Comparison of ENCODE assay signal across 26 mouse cellular contexts in the genomic region with DNA sequence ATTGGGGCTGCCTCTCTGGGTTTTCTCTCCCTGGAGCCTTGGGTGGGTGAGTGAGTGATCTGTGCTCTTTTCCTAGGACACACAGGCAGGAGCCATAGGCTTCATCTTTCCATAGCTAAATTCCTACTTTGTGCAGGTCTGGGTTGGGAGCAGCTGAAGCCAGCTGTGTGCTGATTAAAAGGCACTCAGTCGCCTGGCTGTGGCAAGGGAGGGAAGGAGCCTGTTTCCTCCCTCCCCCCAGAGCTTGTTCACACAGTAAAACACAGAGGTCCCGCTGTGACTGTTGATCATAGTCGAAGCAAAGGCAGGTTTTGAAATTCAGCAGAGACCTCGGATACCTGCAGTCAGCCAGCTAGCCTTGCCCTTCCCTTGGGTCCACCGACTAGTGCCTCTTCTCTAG.
DNase-seq lines count a peak whose midpoint lies in the region; ATAC-seq and TF ChIP-seq lines count a peak whose summit lies in the region.
"Had no signal": no experiment of that assay in that cellular context is flagged by ENCODE, and none has a peak within 500 bp of the region (broad histone marks: within the 10 kb centered on the region; RNA-seq: fewer than 3 reads in every experiment).

No protein-coding gene starts in this region.

- 13% methylated on average over 5 of the region's 5 CpGs for WGBS in hindbrain, embryonic 13.5 days
- 12% methylated on average over 5 of the region's 5 CpGs for WGBS in hindbrain, embryonic 10.5 days
- whole genome bisulfite sequencing in embryonic facial prominence, embryonic 10.5 days: 15% methylated on average over 5 of the region's 5 CpGs
- 6% methylated on average over 5 of the region's 5 CpGs for WGBS in limb, embryonic 13.5 days

- no peak overlapping the region for H3K4me2 ChIP-seq in hindbrain, embryonic 13.5 days
- H3K4me2 ChIP-seq in limb, embryonic 13.5 days (replicated peaks): no peak overlapping the region
- H3K4me2 ChIP-seq: embryonic facial prominence, embryonic 12.5 days; forebrain, embryonic 15.5 days; heart, embryonic 15.5 days; limb, embryonic 15.5 days; lung, embryonic 14.5 days had no signal

- no peak for TF ChIP-seq POLR2A in brain, embryonic 14.5 days (IDR thresholded peaks at IDR 0.05; ENCODE audit: borderline replicate concordance, extremely low read depth, insufficient read depth, insufficient read length, poor library complexity, severe bottlenecking)

- H3K27ac ChIP-seq in hindbrain, embryonic 13.5 days: peak overlapping the region; percentile 23; the same call in 1 of the 2 replicates
- H3K27ac ChIP-seq in hindbrain, embryonic 10.5 days: no peak overlapping the region
- H3K27ac ChIP-seq in embryonic facial prominence, embryonic 10.5 days (replicated peaks): peak overlapping the region; percentile 8; the same call in 1 of the 2 replicates
- H3K27ac ChIP-seq in limb, embryonic 13.5 days: no peak overlapping the region
- H3K27ac ChIP-seq: embryonic facial prominence, embryonic 12.5 days; forebrain, embryonic 15.5 days; heart, embryonic 15.5 days; layer of hippocampus, adult 2 months; limb, embryonic 15.5 days; liver, embryonic 14.5 days had no signal

- H3K36me3 ChIP-seq in hindbrain, embryonic 13.5 days: no peaks in the 10 kb centered on the region
- no peaks in the 10 kb centered on the region for H3K36me3 ChIP-seq in hindbrain, embryonic 10.5 days
- no peaks in the 10 kb centered on the region for H3K36me3 ChIP-seq in embryonic facial prominence, embryonic 10.5 days (replicated peaks)
- H3K36me3 ChIP-seq in limb, embryonic 13.5 days: no peaks in the 10 kb centered on the region
- H3K36me3 ChIP-seq: embryonic facial prominence, embryonic 12.5 days; forebrain, embryonic 15.5 days; heart, embryonic 15.5 days; limb, embryonic 15.5 days had no signal

- 0 out of 2 replicates have a peak, but pooled peaks cover 6% of the 10 kb centered on the region for H3K27me3 ChIP-seq in hindbrain, embryonic 13.5 days
- H3K27me3 ChIP-seq in hindbrain, embryonic 10.5 days (ENCODE audit: insufficient read depth, poor library complexity, severe bottlenecking): 0 out of 2 replicates have a peak, but pooled peaks cover 6% of the 10 kb centered on the region
- 0 out of 2 replicates have a peak, but pooled peaks cover 4% of the 10 kb centered on the region for H3K27me3 ChIP-seq in embryonic facial prominence, embryonic 10.5 days (replicated peaks; ENCODE audit: low read depth, poor library complexity, severe bottlenecking)
- 0 out of 2 replicates have a peak, but pooled peaks cover 4% of the 10 kb centered on the region for H3K27me3 ChIP-seq in limb, embryonic 13.5 days
- H3K27me3 ChIP-seq: embryonic facial prominence, embryonic 12.5 days; forebrain, embryonic 15.5 days; heart, embryonic 15.5 days; megakaryocyte, embryonic 14.5 days had no signal

- H3K4me1 ChIP-seq in hindbrain, embryonic 13.5 days (replicated peaks): peaks cover 14% of the 10 kb centered on the region
- peaks cover 7% of the 10 kb centered on the region for H3K4me1 ChIP-seq in hindbrain, embryonic 10.5 days (replicated peaks)
- H3K4me1 ChIP-seq in embryonic facial prominence, embryonic 10.5 days: peaks cover 14% of the 10 kb centered on the region
- H3K4me1 ChIP-seq in limb, embryonic 13.5 days: peaks cover 22% of the 10 kb centered on the region
- H3K4me1 ChIP-seq: embryonic facial prominence, embryonic 12.5 days; heart, embryonic 15.5 days; megakaryocyte, embryonic 14.5 days had no signal

- ATAC-seq in hindbrain, embryonic 13.5 days (ENCODE audit: low FRiP score): no peak
- peak; percentile 36; the same call in 1 of the 2 replicates for ATAC-seq in limb, embryonic 13.5 days (ENCODE audit: low FRiP score, low read depth)
- ATAC-seq: forebrain, embryonic 15.5 days; hindbrain, embryonic 16.5 days; intestine, embryonic 16.5 days had no signal

- H3K4me3 ChIP-seq in hindbrain, embryonic 13.5 days: no peak overlapping the region
- no peak overlapping the region for H3K4me3 ChIP-seq in hindbrain, embryonic 10.5 days
- H3K4me3 ChIP-seq in embryonic facial prominence, embryonic 10.5 days: no peak overlapping the region
- H3K4me3 ChIP-seq in limb, embryonic 13.5 days: no peak overlapping the region
- H3K4me3 ChIP-seq: embryonic facial prominence, embryonic 12.5 days; erythroblast, embryonic 14.5 days; forebrain, embryonic 15.5 days; heart, embryonic 15.5 days; layer of hippocampus, adult 2 months; limb, embryonic 15.5 days; megakaryocyte, embryonic 14.5 days had no signal

- DNase-seq in hindbrain, embryonic 10.5 days (ENCODE audit: low spot score): no peak
- DNase-seq in brain, embryonic 14.5 days (ENCODE audit: low read depth): peak; percentile 52
- DNase-seq in embryonic facial prominence, embryonic 10.5 days (ENCODE audit: low spot score): no peak
- no peak for DNase-seq in lung, postnatal 4 days
- DNase-seq in spleen, postnatal 10 days (ENCODE audit: low spot score in 2 of 2): no peak
- DNase-seq: adrenal gland, postnatal 10 days; cerebellum, adult 2 months; cerebellum, postnatal 25 days; heart, postnatal 36 days; kidney, postnatal 25 days; lung, embryonic 14.5 days; right cerebral cortex, postnatal 14 days; spleen, adult 18-20 months; thymus, postnatal 25 days had no signal

- no peak for TF ChIP-seq CTCF in brain, embryonic 14.5 days (IDR thresholded peaks at IDR 0.05; ENCODE audit: borderline replicate concordance, extremely low read depth, insufficient read depth, insufficient read length)

- H3K9me3 ChIP-seq in hindbrain, embryonic 13.5 days: no peaks in the 10 kb centered on the region
- no peaks in the 10 kb centered on the region for H3K9me3 ChIP-seq in hindbrain, embryonic 10.5 days
- no peaks in the 10 kb centered on the region for H3K9me3 ChIP-seq in embryonic facial prominence, embryonic 10.5 days
- no peaks in the 10 kb centered on the region for H3K9me3 ChIP-seq in limb, embryonic 13.5 days
- H3K9me3 ChIP-seq: embryonic facial prominence, embryonic 12.5 days; forebrain, embryonic 15.5 days; heart, embryonic 15.5 days; limb, embryonic 15.5 days had no signal

- H3K9ac ChIP-seq in hindbrain, embryonic 13.5 days: no peak overlapping the region
- no peak overlapping the region for H3K9ac ChIP-seq in limb, embryonic 13.5 days
- H3K9ac ChIP-seq: embryonic facial prominence, embryonic 12.5 days; forebrain, embryonic 15.5 days; heart, embryonic 15.5 days; limb, embryonic 15.5 days; liver, embryonic 14.5 days; lung, embryonic 14.5 days had no signal

Comparison
In these comparisons a context has a peak if more than half of its experiments do, and no peak if none do; other contexts are left out.
1. H3K27ac ChIP-seq: peak in hindbrain, embryonic 13.5 days (single experiment) and embryonic facial prominence, embryonic 10.5 days (single experiment); none in hindbrain, embryonic 10.5 days (single experiment) and limb, embryonic 13.5 days (single experiment).